Mouse (Mus musculus) erythroblast, embryonic 14.5 days (primary cell): ENCODE measurements around the gene Sgca.

Experiments
- GATA1 ChIP-seq: IDR thresholded peaks from 2 replicates; pipeline ENCODE4 v1.6.1; 2012; ENCODE audit warnings: low read length, inconsistent platforms, mixed read lengths
- TAL1 ChIP-seq: IDR thresholded peaks from 3 replicates; pipeline ENCODE4 v1.6.1; 2012; ENCODE audit warnings: low read length, inconsistent platforms, mixed read lengths

DNA sequence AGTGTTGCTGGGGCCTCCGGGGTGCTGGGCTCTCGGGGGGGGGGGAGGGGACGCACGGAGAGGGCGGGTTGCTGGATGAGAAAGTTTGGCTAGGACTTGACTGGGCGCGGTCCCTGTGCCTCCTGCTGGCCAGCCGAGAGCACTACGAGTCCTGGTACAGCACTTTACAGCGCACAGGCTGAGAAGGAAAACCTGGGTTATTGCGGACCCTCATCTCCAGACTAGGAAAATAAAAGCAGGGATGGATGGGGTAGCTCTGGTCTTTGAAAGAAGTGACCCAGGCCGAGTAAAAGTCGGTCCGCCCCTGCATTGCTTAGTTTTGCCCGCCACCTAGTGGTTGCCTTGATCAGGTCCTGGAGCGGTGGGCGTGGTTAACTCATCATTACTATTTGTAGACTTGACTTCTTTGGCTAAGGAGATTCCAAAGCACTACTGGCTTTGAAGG lies 39.3 kb downstream of the Sgca start:
- TF ChIP-seq TAL1: no peak
- no peak for TF ChIP-seq GATA1
